Mouse (Mus musculus) spleen, embryonic (tissue): Measurements from ENCODE around the gene Fibp.
"Not testable (repeated sequence)": the region's sequence is repeated elsewhere in the genome, so short reads cannot be mapped to it uniquely, and the experiment has no call there.

Experiments
- CTCF ChIA-PET: fragments of 350-600 bp; sonication (Branson Sonifier 250); formaldehyde crosslinking; loops from one replicate; lab custom pipeline; 2022; lab: Charles Lee

Fibp gene

GRCm38 (mm10) chr19:5486771-5487170 is 26.4 kb downstream of the Fibp start:
- CTCF ChIA-PET, result interaction anchor here (0.9 to 1.7 kb wide), 3 partner anchors 13 to 54 kb away, joined by 4 to 9 read pairs (median 5); partner anchors contain the start of gene Efemp2

- CTCF ChIA-PET, result interaction anchor here (0.7 to 1.7 kb wide), 6 partner anchors 14 to 55 kb away, joined by 3 to 9 read pairs (median 4); partner anchors contain the start of genes Efemp2 and Snx32
Observed at GRCm38 (mm10) chr19:5487768-5488550, 27.5 kb downstream of the Fibp start, which contains the start of gene Mus81. Mus81 (minus strand) TSS chr19:5488402.

GRCm38 (mm10) chr19:5488878-5489571 is 28.6 kb downstream of the Fibp start:
- CTCF ChIA-PET, result interaction anchor here (0.5 to 1.1 kb wide), 3 partner anchors 22 to 557 kb away, joined by 3 to 12 read pairs (median 3); partner anchors contain the start of gene Snx32

- CTCF ChIA-PET, result interaction anchor here (1.1 kb wide), 1 partner anchor 21 kb away, joined by 3 read pairs; the partner anchor contains the start of gene Snx32
Observed at GRCm38 (mm10) chr19:5489721-5490120, 29.3 kb downstream of the Fibp start.

GRCm38 (mm10) chr19:5490313-5490897 is 30.0 kb downstream of the Fibp start, which contains the start of gene Cfl1:
Cfl1 (plus strand) TSS chr19:5490455.
- CTCF ChIA-PET, result interaction anchor here (1.1 kb wide), 1 partner anchor 20 kb away, joined by 3 read pairs; the partner anchor contains the start of gene Snx32

- CTCF ChIA-PET, result no interaction called here
Observed at GRCm38 (mm10) chr19:5490898-5491708, 30.7 kb downstream of the Fibp start.

GRCm38 (mm10) chr19:5492641-5493040 is 32.2 kb downstream of the Fibp start:
- CTCF ChIA-PET, result no interaction called here

- CTCF ChIA-PET, result not testable (repeated sequence)
Observed at GRCm38 (mm10) chr19:5493301-5493721, 32.9 kb downstream of the Fibp start.

- CTCF ChIA-PET, result no interaction called here
Observed at GRCm38 (mm10) chr19:5494314-5494713, 33.9 kb downstream of the Fibp start.

- CTCF ChIA-PET, result interaction anchor here (0.6 to 1.1 kb wide), 3 partner anchors 15 to 250 kb away, joined by 3 to 5 read pairs (median 3); partner anchors contain the start of gene Snx32
Observed at GRCm38 (mm10) chr19:5495353-5496051, 35.1 kb downstream of the Fibp start.

GRCm38 (mm10) chr19:5496052-5496370 is 35.6 kb downstream of the Fibp start:
- CTCF ChIA-PET, result interaction anchor here (0.5 to 1.1 kb wide), 2 partner anchors 63 to 197 kb away, joined by 3 read pairs; no protein-coding TSS in a partner anchor

- CTCF ChIA-PET, result no interaction called here
Observed at GRCm38 (mm10) chr19:5500330-5500875, 40.0 kb downstream of the Fibp start.

- CTCF ChIA-PET, result interaction anchor here (0.6 kb wide), 1 partner anchor 1284 kb away, joined by 9 read pairs; no protein-coding TSS in a partner anchor
Observed at GRCm38 (mm10) chr19:5503687-5504086, 43.3 kb downstream of the Fibp start, which contains the start of gene 1700020D05Rik. 1700020D05Rik (minus strand) TSS chr19:5503787.

- CTCF ChIA-PET, result interaction anchor here (0.6 to 1.2 kb wide), 5 partner anchors 15 to 606 kb away, joined by 3 to 8 read pairs (median 3); partner anchors contain the start of genes Cfl1 and Mus81
Observed at GRCm38 (mm10) chr19:5510031-5511026, 49.9 kb downstream of the Fibp start, which contains the start of gene Snx32. Snx32 (minus strand) TSS chr19:5510538.

- CTCF ChIA-PET, result interaction anchor here (0.5 to 1.2 kb wide), 4 partner anchors 21 to 72 kb away, joined by 3 to 8 read pairs (median 3); partner anchors contain the start of genes Cfl1 and Mus81
Observed at GRCm38 (mm10) chr19:5511074-5511632, 50.7 kb downstream of the Fibp start.

- CTCF ChIA-PET, result interaction anchor here (0.7 kb wide), 1 partner anchor 657 kb away, joined by 5 read pairs; no protein-coding TSS in a partner anchor
Observed at GRCm38 (mm10) chr19:5512091-5513004, 51.9 kb downstream of the Fibp start.

GRCm38 (mm10) chr19:5513005-5513349 is 52.6 kb downstream of the Fibp start:
- CTCF ChIA-PET, result no interaction called here
